Mouse (Mus musculus) cerebellum, adult 2 months (tissue): ENCODE results near the gene Ppm1e.

Experiments
- CTCF ChIP-seq: fragments of 200-500 bp; IDR thresholded peaks from 2 replicates; pipeline ENCODE4 v1.5.1; 2011; ENCODE audit warnings: low read depth, mild to moderate bottlenecking, control low read depth, low read length, moderate library complexity, borderline replicate concordance; ENCODE audit not compliant: insufficient read depth
- POLR2A ChIP-seq: fragments of 200-500 bp; IDR thresholded peaks from 2 replicates; pipeline ENCODE4 v1.6.1; 2011; ENCODE audit warnings: low read length, control low read depth, borderline replicate concordance; ENCODE audit not compliant: insufficient read depth

DNA sequence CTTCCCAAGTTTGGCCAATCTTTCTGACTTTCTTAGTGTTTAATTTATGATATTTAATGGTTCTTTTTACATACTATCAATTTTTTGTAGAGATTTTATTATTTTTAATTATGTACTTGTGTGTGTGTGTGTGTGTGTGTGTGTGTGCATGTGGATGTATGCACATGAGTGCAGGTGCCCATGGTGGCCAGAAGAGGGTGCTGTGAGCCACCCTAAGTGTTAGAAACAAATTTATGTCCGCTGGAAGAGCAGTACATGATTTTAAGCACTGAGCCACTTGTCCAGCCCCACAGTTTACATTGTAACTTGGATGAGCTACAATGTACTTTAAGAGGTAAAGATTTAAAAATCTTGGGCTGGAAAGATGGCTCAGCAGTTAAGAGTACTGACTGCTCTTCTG is 87.3 kb downstream of the Ppm1e start:
- no peak for TF ChIP-seq CTCF
- TF ChIP-seq POLR2A: no peak
